Mouse (Mus musculus): ENCODE results near the gene Oprd1.
A peak's percentile ranks its signal among the peaks of the same experiment; 100 is the strongest.

Oprd1 gene

DNA sequence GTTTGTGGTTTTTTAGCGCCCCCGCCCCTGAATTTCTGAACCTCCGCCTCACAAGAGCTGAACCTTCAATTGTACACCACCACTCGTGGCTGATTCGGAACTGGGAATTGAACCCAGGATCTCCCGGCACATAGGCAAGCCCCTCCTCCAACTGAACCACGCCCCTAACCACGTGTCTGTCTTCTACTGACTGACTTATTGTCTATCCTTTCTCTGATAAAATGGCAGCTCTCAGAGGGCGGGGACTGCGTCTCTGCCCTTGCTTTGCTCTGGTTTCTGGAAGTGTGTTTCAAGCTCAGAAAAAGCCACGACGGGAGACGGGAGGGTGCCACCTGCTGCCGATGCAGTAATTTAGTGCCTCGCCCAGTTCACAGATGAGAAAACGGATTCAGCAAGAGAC lies 10.4 kb downstream of the Oprd1 start:
- DNase-seq (ENCODE audit: low read depth, low spot score): no peak

- DNase-seq (ENCODE audit: low read depth, low spot score): no peak
Measured at GRCm38 (mm10) chr4:132133381-132133780, 10.9 kb downstream of the Oprd1 start.

GRCm38 (mm10) chr4:132132297-132132696 lies 12.0 kb downstream of the Oprd1 start:
- DNase-seq (ENCODE audit: low read depth, low spot score): no peak

GRCm38 (mm10) chr4:132131790-132132189 lies 12.5 kb downstream of the Oprd1 start:
- DNase-seq (ENCODE audit: low read depth, low spot score): no peak

- no peak for DNase-seq (ENCODE audit: low read depth, low spot score)
Measured at GRCm38 (mm10) chr4:132131116-132131515, 13.2 kb downstream of the Oprd1 start.

DNA sequence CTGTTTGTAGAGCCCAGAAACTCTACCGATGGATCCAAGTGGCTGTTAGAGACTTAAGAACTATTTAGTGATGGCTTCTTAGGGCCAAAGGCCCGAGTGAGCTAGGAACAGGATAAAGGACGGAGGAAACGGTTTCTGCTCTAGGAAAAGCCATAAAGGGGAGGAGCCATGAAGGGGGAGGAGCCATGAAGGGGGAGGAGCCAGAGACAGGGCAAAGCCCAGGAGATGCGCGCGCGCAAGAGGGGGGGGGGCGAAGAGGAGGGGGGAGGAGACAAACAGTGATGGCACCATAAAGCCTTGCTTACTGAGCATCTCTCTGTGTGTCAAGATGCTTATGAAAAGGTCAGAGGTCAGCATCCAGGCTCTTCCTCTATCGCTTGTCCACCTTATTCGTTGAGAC lies 13.6 kb downstream of the Oprd1 start:
- DNase-seq (ENCODE audit: low read depth, low spot score): no peak

DNA sequence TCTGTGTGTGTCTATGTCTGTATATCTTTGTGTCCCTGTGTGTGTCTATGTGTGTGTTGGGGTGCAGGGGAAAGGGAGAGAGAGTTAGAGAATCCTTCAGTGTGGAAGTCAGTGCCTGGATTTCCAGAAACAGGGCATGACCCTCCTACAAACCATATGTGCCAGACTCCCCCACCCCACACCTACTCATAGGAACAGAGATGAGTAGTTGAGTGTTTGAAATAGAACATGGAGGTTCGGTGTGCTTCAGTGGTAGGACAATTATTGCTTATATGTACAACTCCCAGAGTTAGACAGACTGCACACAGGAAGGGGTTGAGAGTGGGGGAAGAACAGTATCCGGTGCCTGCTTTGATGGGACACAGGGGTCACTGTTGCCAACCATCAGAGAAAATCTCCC lies 14.2 kb downstream of the Oprd1 start:
- no peak for DNase-seq (ENCODE audit: low read depth, low spot score)

- DNase-seq (ENCODE audit: low read depth, low spot score): no peak
Measured at GRCm38 (mm10) chr4:132128997-132129636, 15.2 kb downstream of the Oprd1 start.

DNA sequence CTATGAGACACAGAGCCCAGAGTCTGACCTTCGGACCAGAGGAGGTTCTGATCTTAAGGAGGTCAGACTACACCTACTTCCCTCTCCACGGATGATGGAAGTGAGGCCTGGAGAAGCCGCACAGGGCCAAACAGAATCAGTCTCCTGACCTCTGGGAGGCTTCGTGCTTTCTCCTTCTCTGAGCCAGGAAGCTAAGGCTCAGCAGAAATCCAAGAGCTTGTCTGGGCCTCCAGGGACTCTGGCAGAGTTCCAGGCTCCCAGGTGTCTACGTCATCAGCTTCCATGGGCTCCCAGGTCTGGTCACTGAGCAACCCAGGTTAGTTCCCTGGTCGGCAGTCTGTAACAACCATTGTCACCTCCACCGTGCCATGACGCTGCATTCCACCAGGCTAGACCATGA lies 17.2 kb downstream of the Oprd1 start:
- DNase-seq (ENCODE audit: low read depth, low spot score): no peak

- DNase-seq (ENCODE audit: low read depth, low spot score): no peak
Measured at GRCm38 (mm10) chr4:132123166-132123565, 21.1 kb downstream of the Oprd1 start.

DNA sequence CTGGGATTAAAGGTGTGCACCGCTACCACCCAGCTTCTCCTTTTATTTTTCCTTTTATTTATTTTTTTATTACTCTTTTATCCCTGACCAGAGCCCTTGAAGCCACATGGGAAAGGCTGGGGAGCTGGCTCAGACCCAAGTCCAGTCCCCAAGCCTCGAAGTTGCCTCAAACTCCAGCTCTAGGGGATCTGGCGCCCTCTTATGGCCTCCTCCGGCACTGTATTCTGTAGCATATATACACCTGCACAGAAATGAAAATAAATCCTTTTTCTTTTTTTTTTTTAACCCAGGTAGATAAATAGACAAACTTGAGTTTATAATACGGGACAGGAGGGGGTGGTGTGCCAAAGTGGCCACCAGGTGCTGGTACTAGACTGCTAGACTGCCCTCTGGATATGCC lies 22.6 kb downstream of the Oprd1 start:
- no peak for DNase-seq (ENCODE audit: low read depth, low spot score)

DNA sequence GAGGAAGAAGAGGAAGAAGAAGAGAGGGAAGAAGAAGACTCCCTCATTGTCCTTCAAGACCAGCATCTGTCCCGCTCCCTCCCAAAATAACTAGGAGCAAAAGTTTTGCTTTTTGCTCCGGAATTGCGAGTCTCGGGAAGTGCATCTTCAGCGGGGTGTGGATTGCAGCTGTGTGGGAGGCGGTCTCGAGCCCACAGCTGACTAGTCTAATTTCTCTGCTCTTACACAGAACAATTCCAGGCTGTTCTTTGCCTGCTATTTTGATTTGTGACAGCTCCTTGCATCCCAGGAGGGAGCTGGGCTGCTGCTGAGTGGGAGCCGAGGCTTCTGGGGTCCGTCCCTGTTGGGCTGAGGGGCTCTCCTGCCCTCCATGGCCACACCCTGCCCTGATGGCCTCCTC lies 24.7 kb downstream of the Oprd1 start:
- no peak for DNase-seq (ENCODE audit: low read depth, low spot score)

DNA sequence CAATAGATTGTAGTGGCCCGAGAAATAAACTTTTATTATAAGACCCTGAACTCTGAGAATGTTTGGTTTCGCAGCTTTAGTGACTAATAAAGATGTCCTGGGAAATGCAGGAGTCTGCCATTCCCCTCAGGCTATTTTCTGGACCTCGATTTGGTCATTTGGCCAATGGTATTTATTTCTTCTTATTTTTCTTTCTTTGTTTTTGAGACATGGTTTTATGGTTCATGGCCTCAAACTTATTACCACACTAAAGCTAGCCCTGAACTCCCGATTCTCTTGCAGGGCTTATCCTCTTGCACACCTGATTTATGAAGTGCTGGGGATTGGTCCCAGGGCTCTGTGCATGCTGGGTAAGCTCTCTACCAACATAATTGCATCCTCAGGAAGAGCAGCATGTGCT lies 28.0 kb downstream of the Oprd1 start:
- no peak for DNase-seq (ENCODE audit: low read depth, low spot score)

DNA sequence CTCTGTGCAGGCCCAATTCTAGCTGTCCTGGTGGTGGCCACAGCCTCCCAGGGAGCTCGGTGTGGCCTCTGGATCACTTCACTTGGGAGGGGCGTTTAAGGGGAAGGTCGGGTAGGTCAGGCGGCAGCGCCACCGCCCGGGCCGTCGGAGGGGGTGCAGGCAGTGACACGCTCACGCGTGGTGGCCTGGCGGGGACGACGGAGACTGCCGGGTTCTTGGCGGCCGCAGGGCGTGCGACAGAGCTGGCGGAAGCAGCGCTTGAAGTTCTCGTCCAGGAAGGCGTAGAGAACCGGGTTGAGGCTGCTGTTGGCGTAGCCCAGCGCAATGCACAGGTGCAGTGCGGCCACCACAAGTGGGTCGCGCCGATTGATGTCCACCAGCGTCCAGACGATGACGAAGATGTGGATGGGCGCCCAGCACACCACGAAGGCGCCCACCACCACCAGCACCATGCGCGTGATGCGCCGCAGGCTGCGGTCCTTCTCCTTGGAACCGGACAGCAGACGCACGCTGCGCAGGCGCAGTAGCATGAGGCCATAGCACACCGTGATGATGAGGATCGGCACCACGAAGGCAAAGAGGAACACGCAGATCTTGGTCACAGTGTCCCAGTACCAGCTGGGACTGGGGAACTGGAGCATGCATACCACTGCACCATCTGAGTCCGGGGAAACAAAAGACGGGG lies 30.7 kb downstream of the Oprd1 start:
- peak; percentile 37 for DNase-seq (ENCODE audit: low read depth, low spot score)

- no peak for DNase-seq (ENCODE audit: low read depth, low spot score)
Measured at GRCm38 (mm10) chr4:132111227-132111626, 33.1 kb downstream of the Oprd1 start.

DNA sequence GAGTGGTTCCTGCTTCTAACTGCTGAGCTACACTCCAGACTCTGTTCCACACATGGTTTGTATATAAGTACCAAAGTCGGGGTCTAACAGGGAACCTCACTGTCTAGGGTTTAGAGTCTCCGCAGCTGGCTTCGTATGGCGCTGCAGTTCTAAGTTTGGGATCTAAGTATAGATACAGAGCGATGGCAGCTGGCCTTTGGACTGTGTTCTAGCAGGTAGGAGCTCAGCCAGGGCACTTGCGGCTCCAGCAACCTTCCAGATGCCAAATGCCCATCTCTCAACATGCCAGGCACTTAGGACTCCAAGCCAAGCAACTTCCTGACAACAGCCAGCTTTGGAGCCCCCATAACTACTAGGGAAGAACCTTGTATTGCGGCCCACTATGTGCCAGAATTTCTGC lies 36.1 kb downstream of the Oprd1 start:
- no peak for DNase-seq (ENCODE audit: low read depth, low spot score)

GRCm38 (mm10) chr4:132101152-132101551 lies 43.1 kb downstream of the Oprd1 start:
- no peak for DNase-seq (ENCODE audit: low read depth, low spot score)

DNA sequence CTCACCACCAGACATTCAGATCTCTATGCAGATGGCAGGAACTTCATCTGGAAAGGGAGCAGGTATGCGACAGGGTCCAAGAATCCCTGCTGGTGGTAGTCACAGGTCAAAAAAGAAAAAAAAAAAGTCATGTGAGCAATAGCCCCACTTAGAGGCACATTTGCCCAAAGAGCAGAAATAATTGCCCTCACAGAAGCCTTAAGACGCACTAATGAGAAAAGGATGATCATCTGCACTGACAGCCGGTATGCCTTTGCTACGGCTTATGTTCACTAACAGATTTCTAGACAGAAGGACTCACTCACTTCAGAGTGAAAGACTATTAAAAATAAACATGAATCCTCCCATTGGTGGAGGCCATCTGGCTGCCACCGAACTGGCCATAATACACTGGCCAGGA lies 44.7 kb downstream of the Oprd1 start:
- no peak for DNase-seq (ENCODE audit: low read depth, low spot score)

GRCm38 (mm10) chr4:132095043-132095442 lies 49.2 kb downstream of the Oprd1 start:
- no peak for DNase-seq (ENCODE audit: low read depth, low spot score)

DNA sequence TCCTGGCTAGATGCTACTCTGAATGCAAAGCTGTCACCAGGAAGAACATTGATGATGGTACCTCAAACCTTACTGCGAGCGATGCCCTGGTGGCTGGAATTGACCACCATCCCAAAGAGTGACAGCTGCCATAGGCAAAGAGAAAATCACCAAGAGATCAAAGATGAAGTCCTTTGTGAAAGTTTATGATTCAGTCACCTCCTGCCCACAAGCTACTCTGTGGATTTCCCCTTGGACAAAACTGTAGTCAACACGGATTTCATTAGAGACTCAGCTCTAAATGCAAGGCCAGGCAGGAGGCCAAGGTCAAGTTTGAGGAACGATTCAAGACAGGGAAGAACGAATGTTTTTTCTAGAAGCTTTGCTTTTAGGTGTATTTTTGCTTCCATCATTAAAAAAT lies 50.4 kb downstream of the Oprd1 start:
- DNase-seq (ENCODE audit: low read depth, low spot score): no peak

DNA sequence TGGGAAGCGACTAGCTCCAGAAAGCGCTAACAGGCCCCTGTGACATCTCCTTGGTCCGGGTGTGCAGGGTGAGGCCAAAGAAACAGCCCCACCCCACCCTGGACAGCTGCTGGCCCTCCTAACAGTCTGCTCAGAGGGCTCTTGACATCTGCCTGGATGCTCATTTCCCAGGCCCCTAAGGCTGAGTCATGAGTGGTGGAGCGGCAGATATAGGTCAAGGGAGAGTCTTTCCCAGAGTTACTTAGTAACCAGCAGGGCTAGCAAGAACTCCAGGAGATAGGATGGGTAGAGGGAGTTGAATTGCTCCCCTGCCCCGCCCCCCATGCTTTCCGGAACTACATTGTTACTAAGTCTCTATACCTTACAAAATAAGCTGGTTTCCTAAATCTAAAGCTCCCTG lies 51.1 kb downstream of the Oprd1 start:
- no peak for DNase-seq (ENCODE audit: low read depth, low spot score)

DNA sequence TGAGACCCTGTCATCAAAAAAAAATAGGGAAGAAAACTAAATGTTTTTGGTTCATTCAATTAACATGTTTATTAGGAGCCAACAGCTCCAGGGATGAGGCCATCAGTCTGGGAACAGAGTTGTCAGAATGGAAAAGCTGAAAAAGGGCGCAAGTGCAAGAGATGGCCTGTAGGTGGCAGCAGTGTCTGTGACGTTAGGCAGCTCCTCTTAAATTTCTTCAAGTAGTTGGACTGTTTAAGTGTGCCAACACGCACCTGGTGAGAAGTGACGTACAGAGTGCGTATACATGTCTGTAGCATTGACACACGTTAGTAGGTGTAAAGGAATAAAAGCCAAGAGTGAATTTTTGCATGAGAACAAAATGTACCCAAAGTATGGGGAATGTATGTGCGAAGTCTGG lies 55.4 kb downstream of the Oprd1 start:
- DNase-seq (ENCODE audit: low read depth, low spot score): peak; percentile 78

DNA sequence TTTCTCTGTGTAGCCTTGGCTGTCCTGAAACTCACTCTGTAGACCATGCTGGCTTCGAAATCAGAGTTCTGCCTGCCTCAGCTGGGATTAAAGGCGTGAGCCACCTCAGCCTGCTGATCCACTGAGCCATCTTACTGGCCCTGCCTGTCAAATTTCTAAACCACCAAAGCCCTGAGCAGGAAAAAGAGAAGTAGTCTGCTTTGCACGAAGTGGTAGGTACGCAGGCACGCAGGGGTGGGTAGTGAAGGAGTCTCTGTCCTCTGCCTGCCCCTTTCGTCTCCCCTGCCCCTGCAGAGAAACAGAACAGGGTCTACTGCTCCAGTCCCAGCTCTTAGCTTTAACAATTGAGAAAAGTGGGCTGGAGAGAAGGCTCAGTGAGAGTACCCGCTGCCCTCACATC lies 59.2 kb downstream of the Oprd1 start:
- DNase-seq (ENCODE audit: low read depth, low spot score): no peak
